Mouse (Mus musculus): ENCODE measurements around the gene Morn3.

The Morn3 gene

GRCm38 (mm10) chr5:123060706-123061401, 14.0 kb upstream of the Morn3 start:
- DNase-seq (ENCODE audit: low read depth), result no peak

- DNase-seq (ENCODE audit: low read depth), result no peak
Observed at GRCm38 (mm10) chr5:123059757-123060520, 13.1 kb upstream of the Morn3 start.

- no peak for DNase-seq (ENCODE audit: low read depth)
Observed at GRCm38 (mm10) chr5:123058251-123059102, 11.7 kb upstream of the Morn3 start.

- peak; percentile 100 for DNase-seq (ENCODE audit: low read depth)
Observed at GRCm38 (mm10) chr5:123057366-123058250, 10.8 kb upstream of the Morn3 start.

DNA sequence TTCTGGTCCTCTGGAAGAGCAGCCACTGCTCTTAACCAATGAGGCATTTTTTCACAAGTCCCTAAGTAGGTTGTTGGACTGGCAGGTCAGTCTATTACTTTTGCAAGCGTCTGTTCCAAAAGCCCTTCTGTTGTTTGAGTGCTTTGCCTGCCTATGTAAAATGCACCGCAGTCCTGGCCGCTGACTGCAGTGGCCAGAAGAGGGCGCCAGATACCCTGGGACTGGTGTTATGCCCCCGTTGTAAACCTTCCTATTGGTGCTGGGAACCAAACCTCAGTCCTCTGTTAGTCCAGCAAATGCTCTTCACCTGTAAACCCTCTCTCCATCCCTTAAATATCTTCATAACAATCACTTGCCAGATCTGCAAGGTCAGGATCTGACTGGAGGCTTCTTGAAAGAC, 4.9 kb upstream of the Morn3 start:
- no peak for DNase-seq (ENCODE audit: low read depth)

DNA sequence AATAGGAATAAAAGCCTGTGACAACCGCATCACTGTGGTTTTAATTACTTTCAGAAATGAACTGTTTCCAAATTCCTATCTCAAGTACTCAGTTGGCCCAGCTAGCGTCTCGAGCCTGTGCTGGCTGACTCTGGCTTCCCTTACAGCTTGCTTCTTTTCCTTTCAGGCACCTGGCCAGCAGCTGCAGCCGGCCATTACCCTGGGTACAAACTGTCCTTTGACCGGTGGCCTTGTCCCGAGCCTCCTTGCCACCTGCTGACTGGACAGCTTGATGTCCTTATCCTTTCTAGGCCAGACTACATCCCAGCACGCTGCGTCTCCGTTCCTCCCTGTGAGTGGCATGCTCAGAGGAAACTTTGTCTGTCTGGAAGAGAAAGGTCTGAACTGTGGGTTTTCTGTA, 4.1 kb upstream of the Morn3 start:
- no peak for DNase-seq (ENCODE audit: low read depth)

DNA sequence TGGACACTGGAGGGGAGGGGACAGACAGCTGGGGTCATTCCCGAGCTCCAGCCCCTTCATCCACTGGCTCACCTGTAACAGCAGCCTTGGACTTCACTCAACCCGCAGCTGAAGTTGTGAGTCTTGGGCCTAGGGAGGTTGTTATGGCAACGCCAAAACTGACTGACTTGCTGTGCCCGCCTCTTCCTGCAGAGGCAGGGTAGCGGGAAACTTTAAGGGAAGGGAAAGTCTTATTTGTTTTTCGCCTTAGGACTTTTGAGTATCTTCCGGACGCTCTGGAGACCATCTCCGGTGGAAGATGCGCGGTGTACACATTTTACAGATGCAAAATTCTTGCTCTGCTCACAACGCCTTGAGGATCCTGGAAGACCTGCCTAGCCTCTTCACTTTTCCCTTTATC, 2.5 kb upstream of the Morn3 start:
- DNase-seq (ENCODE audit: low read depth), result no peak

GRCm38 (mm10) chr5:123045561-123046295, 1.1 kb downstream of the Morn3 start:
- DNase-seq (ENCODE audit: low read depth), result no peak

- DNase-seq (ENCODE audit: low read depth), result no peak
Observed at GRCm38 (mm10) chr5:123043856-123044255, 3.0 kb downstream of the Morn3 start.

DNA sequence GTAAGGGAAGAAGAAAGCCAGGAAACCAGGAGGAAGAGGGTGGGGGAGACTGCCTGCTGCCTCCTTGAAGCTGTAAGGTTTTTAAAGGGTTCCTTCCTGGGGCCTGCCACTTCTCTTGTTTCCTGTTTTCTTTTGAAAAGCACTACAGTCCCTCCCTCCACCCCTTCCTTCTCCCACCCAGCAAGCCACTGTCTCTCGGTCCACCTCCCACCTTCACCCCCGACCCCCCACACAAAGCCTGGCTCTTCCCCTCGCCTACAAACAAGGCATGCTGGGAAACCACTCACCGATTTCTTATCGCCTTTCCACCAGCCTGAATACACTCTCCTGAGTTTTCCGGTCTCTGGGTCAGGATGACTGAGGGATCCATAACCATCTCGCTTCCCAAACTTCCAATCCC, 6.0 kb downstream of the Morn3 start:
- no peak for DNase-seq (ENCODE audit: low read depth)

GRCm38 (mm10) chr5:123039120-123039752, 7.6 kb downstream of the Morn3 start:
- peak; percentile 75 for DNase-seq (ENCODE audit: low read depth)

DNA sequence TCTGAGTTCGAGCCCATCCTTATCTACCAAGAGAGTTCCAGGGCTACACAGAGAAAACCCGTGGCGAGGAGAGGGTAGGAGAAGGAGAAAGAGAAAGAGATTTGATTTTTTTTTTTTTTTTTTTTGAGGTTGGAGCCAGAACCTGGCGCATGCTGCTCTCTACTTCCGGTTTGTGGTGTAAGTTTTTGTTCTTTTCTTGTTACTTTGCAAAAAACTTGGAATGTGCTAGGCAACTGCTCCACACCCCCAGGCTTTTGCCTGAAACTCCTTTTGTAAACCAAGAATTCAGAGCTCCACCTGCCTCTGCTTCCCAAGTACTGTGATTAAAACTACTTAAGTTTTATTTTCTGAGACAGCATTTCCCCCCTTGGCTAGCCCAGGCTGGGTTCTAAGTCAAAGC, 8.7 kb downstream of the Morn3 start:
- no peak for DNase-seq (ENCODE audit: low read depth)

GRCm38 (mm10) chr5:123035564-123035963, 11.3 kb downstream of the Morn3 start:
- no peak for DNase-seq (ENCODE audit: low read depth)

GRCm38 (mm10) chr5:123035089-123035488, 11.7 kb downstream of the Morn3 start:
- no peak for DNase-seq (ENCODE audit: low read depth)

DNA sequence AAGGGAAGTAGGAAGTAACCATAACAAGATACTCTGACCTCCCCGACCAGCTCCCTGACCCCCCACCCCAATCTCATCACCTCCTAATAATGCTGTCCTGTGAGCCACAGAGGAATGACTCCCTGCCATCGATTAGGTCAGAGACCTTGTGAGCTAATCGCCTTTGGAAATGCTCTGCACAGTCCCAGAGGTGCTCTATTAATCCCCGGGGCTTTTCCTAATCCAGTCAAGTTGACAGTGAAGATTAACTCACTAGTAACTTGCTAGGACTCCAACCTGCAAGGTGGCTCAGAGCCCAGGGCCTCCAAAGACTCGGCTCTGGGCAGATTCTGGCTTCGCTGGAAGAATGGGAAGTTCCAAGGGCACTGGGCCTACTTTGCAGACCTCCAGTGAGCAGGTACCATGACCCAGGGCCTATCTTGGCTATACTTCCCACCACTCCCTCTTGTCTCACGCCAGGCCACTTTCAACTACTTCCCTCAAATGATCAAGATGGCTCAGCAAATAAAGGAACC, 13.1 kb downstream of the Morn3 start:
- DNase-seq (ENCODE audit: low read depth), result no peak

- no peak for DNase-seq (ENCODE audit: low read depth)
Observed at GRCm38 (mm10) chr5:123031312-123031711, 15.5 kb downstream of the Morn3 start.

DNA sequence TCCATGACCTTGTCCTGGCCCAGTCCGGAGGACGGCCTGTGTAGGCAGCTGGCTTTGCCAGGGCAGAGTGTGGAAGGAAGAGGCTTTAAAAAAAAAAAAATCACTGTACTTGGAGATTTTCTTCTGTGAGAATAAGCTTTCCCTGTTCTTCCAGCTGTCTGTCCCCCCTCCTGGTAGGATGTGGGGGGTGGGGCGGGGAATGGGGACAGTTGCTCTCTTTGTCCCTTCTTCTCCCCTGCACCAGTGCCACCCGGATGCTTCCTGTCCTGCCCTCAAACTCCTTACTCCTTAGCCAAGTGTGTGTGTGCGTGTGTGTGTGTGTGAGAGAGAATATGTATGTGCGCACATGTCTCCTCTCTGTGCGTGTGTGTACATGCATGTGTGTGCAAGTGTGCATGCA, 17.1 kb downstream of the Morn3 start:
- no peak for DNase-seq (ENCODE audit: low read depth)

DNA sequence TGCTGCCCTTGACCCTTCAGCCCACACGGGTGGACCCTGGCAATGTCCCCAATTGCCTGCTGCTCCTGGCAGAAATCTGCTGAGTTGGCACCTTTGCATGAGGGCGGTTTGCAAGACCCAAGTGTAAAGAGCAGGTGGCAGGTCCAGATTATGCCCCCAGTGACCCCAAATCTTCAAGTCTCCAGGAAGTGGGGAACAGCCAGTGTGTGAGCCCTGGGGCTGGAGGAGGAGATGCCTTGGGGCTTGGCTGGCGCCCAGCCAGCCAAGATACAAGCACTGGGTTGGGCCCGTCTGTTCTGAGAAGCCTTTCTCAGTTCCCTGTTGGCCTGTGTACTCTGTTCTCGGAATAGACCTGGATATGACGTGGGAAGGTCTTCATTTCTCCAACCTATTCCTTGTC, 19.4 kb downstream of the Morn3 start:
- DNase-seq (ENCODE audit: low read depth), result no peak

DNA sequence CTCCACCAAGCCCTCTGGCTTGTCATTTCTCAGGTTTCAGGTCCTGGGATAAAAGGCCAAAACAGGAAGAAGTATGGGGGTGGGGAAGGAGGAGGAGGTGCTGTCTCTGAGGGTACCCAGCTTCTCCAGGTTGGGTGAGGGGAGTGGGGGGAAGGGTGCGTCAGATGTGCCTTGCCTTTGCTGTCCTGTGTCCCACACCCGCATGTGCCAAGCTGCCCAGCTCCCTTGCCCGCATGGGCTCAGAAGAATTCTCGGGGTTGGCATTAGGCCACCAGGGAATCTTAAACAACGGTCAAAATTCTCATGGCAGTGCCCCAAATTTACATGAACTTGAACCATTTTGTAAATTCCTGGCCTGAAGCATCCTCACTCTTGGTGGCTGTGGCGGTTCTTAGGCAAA, 20.4 kb downstream of the Morn3 start:
- no peak for DNase-seq (ENCODE audit: low read depth)

DNA sequence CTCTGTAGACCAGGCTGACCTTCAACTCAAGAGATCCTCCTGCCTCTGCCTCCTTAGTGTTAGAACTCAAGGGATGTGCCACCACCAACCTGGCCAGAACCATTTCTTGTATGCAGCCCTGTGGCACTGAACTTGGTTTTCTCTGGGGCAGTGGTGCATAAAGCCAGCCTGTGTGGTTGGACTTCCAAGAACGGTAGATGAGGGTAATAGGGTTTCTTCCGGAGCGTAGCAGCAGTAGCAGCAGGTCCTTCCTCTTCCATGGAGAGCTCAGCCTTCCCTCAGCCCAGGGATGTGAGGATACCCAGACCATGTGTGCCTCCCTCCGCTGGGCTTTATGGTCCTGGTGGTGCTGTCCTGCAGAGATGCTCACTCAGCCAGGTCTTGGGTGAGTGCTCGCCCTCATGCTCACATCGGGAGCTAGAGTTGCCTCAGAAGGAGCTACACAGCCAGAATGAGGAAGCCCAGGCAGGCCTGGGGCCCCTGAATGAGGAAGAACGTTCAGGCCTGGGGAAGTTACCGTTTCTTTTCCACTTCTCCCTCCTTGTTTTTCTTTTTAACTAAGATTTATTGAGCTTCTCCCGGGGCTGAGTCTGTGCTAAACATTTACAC, 21.7 kb downstream of the Morn3 start:
- no peak for DNase-seq (ENCODE audit: low read depth)
